Mouse (Mus musculus): ENCODE results near the gene Bbx.

Bbx gene

GRCm38 (mm10) chr16:50399775-50400174 lies 32.4 kb downstream of the Bbx start:
- no peak for DNase-seq (ENCODE audit: low spot score in 2 of 2)

- DNase-seq (ENCODE audit: low spot score in 2 of 2): no peak
These were observed 33.6 kb downstream of the Bbx start for GRCm38 (mm10) chr16:50398564-50398963.

- no peak for DNase-seq (ENCODE audit: low spot score in 2 of 2)
These were observed 36.1 kb downstream of the Bbx start for GRCm38 (mm10) chr16:50395928-50396612.

GRCm38 (mm10) chr16:50388499-50388898 lies 43.7 kb downstream of the Bbx start:
- no peak for DNase-seq (ENCODE audit: low spot score in 2 of 2)

GRCm38 (mm10) chr16:50383541-50383940 lies 48.6 kb downstream of the Bbx start:
- DNase-seq (ENCODE audit: low spot score in 2 of 2): no peak

- DNase-seq (ENCODE audit: low spot score in 2 of 2): peak in 1 of 2 experiments; percentile 29
These were observed 50.8 kb downstream of the Bbx start for GRCm38 (mm10) chr16:50381351-50381746.

- peak; percentile 72 to 77 for DNase-seq (ENCODE audit: low spot score in 2 of 2)
These were observed 51.4 kb downstream of the Bbx start for GRCm38 (mm10) chr16:50380682-50381350.

GRCm38 (mm10) chr16:50380232-50380631 lies 52.0 kb downstream of the Bbx start:
- no peak for DNase-seq (ENCODE audit: low spot score in 2 of 2)

GRCm38 (mm10) chr16:50374611-50375010 lies 57.6 kb downstream of the Bbx start:
- DNase-seq (ENCODE audit: low spot score in 2 of 2): no peak

GRCm38 (mm10) chr16:50373685-50374084 lies 58.5 kb downstream of the Bbx start:
- no peak for DNase-seq (ENCODE audit: low spot score in 2 of 2)

GRCm38 (mm10) chr16:50372543-50372942 lies 59.6 kb downstream of the Bbx start:
- DNase-seq (ENCODE audit: low spot score in 2 of 2): no peak

- DNase-seq (ENCODE audit: low spot score in 2 of 2): no peak
These were observed 60.7 kb downstream of the Bbx start for GRCm38 (mm10) chr16:50371460-50371859.

- DNase-seq (ENCODE audit: low spot score in 2 of 2): no peak
These were observed 61.8 kb downstream of the Bbx start for GRCm38 (mm10) chr16:50370423-50370822.

GRCm38 (mm10) chr16:50366556-50366955 lies 65.6 kb downstream of the Bbx start:
- DNase-seq (ENCODE audit: low spot score in 2 of 2): no peak

- DNase-seq (ENCODE audit: low spot score in 2 of 2): no peak
These were observed 67.8 kb downstream of the Bbx start for GRCm38 (mm10) chr16:50364189-50365059.

GRCm38 (mm10) chr16:50363443-50364188 lies 68.6 kb downstream of the Bbx start:
- DNase-seq (ENCODE audit: low spot score in 2 of 2): no peak

GRCm38 (mm10) chr16:50360631-50361030 lies 71.6 kb downstream of the Bbx start:
- DNase-seq (ENCODE audit: low spot score in 2 of 2): no peak

- DNase-seq (ENCODE audit: low spot score in 2 of 2): no peak
These were observed 102.5 kb downstream of the Bbx start for GRCm38 (mm10) chr16:50329684-50330083.

- no peak for DNase-seq (ENCODE audit: low spot score in 2 of 2)
These were observed 107.4 kb downstream of the Bbx start for GRCm38 (mm10) chr16:50324746-50325145.

GRCm38 (mm10) chr16:50324292-50324691 lies 107.9 kb downstream of the Bbx start:
- no peak for DNase-seq (ENCODE audit: low spot score in 2 of 2)

GRCm38 (mm10) chr16:50321368-50321767 lies 110.8 kb downstream of the Bbx start:
- DNase-seq (ENCODE audit: low spot score in 2 of 2): no peak

- no peak for DNase-seq (ENCODE audit: low spot score in 2 of 2)
These were observed 113.9 kb downstream of the Bbx start for GRCm38 (mm10) chr16:50318255-50318654.
